Mouse (Mus musculus): ENCODE measurements at regions not wholly inside any gene's neighbourhood (a gene's known extent, or its start where the extent isn't known, plus 50 kb on each side); places are given as distances from the start of the nearest gene placed in this dataset.

GRCm38 (mm10) chr3:37890202-37890601 lies 165.9 kb upstream of the Gm5148 start:
- no peak for DNase-seq (ENCODE audit: extremely low read depth, low read depth, low spot score)

- DNase-seq (ENCODE audit: extremely low read depth, low read depth, low spot score): no peak
These were observed 164.2 kb upstream of the Gm5148 start for GRCm38 (mm10) chr3:37888455-37888854.

GRCm38 (mm10) chr3:37887711-37888110 lies 163.4 kb upstream of the Gm5148 start:
- no peak for DNase-seq (ENCODE audit: extremely low read depth, low read depth, low spot score)

- DNase-seq (ENCODE audit: extremely low read depth, low read depth, low spot score): no peak
These were observed 162.6 kb upstream of the Gm5148 start for GRCm38 (mm10) chr3:37886705-37887454.

- no peak for DNase-seq (ENCODE audit: extremely low read depth, low read depth, low spot score)
These were observed 161.5 kb upstream of the Gm5148 start for GRCm38 (mm10) chr3:37885776-37886175.

- no peak for DNase-seq (ENCODE audit: extremely low read depth, low read depth, low spot score)
These were observed 158.1 kb upstream of the Gm5148 start for GRCm38 (mm10) chr3:37882417-37882816.

- no peak for DNase-seq (ENCODE audit: extremely low read depth, low read depth, low spot score)
These were observed 156.7 kb upstream of the Gm5148 start for GRCm38 (mm10) chr3:37881016-37881415.

GRCm38 (mm10) chr3:37879056-37879455 lies 154.8 kb upstream of the Gm5148 start:
- no peak for DNase-seq (ENCODE audit: extremely low read depth, low read depth, low spot score)

- DNase-seq (ENCODE audit: extremely low read depth, low read depth, low spot score): no peak
These were observed 151.9 kb upstream of the Gm5148 start for GRCm38 (mm10) chr3:37876016-37876765.

GRCm38 (mm10) chr3:37875331-37876015 lies 151.2 kb upstream of the Gm5148 start:
- DNase-seq (ENCODE audit: extremely low read depth, low read depth, low spot score): no peak

- no peak for DNase-seq (ENCODE audit: extremely low read depth, low read depth, low spot score)
These were observed 150.6 kb upstream of the Gm5148 start for GRCm38 (mm10) chr3:37874864-37875263.

- DNase-seq (ENCODE audit: extremely low read depth, low read depth, low spot score): peak; percentile 56
These were observed 150.1 kb upstream of the Gm5148 start for GRCm38 (mm10) chr3:37874346-37874745.

GRCm38 (mm10) chr3:37872329-37872728 lies 148.0 kb upstream of the Gm5148 start:
- DNase-seq (ENCODE audit: extremely low read depth, low read depth, low spot score): no peak

GRCm38 (mm10) chr3:37871076-37871475 lies 146.8 kb upstream of the Gm5148 start:
- DNase-seq (ENCODE audit: extremely low read depth, low read depth, low spot score): no peak

- DNase-seq (ENCODE audit: extremely low read depth, low read depth, low spot score): no peak
These were observed 144.2 kb upstream of the Gm5148 start for GRCm38 (mm10) chr3:37868454-37868853.

GRCm38 (mm10) chr3:37862756-37863155 lies 138.5 kb upstream of the Gm5148 start:
- DNase-seq (ENCODE audit: extremely low read depth, low read depth, low spot score): no peak

GRCm38 (mm10) chr3:37860715-37861461 lies 136.6 kb upstream of the Gm5148 start:
- no peak for DNase-seq (ENCODE audit: extremely low read depth, low read depth, low spot score)

- DNase-seq (ENCODE audit: extremely low read depth, low read depth, low spot score): peak; percentile 94
These were observed 135.9 kb upstream of the Gm5148 start for GRCm38 (mm10) chr3:37860034-37860714.

GRCm38 (mm10) chr3:37858624-37859302 lies 134.5 kb upstream of the Gm5148 start:
- DNase-seq (ENCODE audit: extremely low read depth, low read depth, low spot score): no peak
